Mouse (Mus musculus) large intestine, adult 2 months (tissue): ENCODE measurements around the gene Dnmt3l. TPM values are rescaled to one million over a fixed set of nuclear protein-coding genes. Genes with fewer than 3 reads are reported as not detected.

Experiments
- polyA plus RNA-seq: library from polyadenylated mRNA; depleted of rRNA; stranded (reverse); fragments of >200 nt; gene quantifications from 2 replicates; pipeline ENCODE4 v1.2.3, GENCODE M21; 2012; rRNA removed

The Dnmt3l gene
- polyA plus RNA-seq, 1 experiment: 1.1 TPM

Other genes with a start within 250 kb of the Dnmt3l start
- gene Gm9639, start 246.9 kb upstream of the Dnmt3l start, polyA plus RNA-seq: not detected in 2 replicates
- not detected in 2 replicates for gene Gm19668, start 242.8 kb upstream of the Dnmt3l start, polyA plus RNA-seq
- not detected in 2 replicates for gene Gm9507, start 230.1 kb upstream of the Dnmt3l start, polyA plus RNA-seq
- not detected in 2 replicates for gene Gm2696, start 227.3 kb upstream of the Dnmt3l start, polyA plus RNA-seq
- gene Krtap10-4, start 214.9 kb upstream of the Dnmt3l start, polyA plus RNA-seq: not detected in 2 replicates
- not detected in 2 replicates for gene Krtap10-10, start 206.0 kb upstream of the Dnmt3l start, polyA plus RNA-seq
- gene Gm36176, start 195.1 kb upstream of the Dnmt3l start, polyA plus RNA-seq: not detected in 2 replicates
- not detected in 2 replicates for gene Gm10318, start 189.1 kb upstream of the Dnmt3l start, polyA plus RNA-seq
- gene Gm3285, start 180.0 kb upstream of the Dnmt3l start, polyA plus RNA-seq: not detected in 2 replicates
- 6.4 and 6.8 TPM in 2 replicates for gene Lrrc3, start 139.4 kb upstream of the Dnmt3l start, polyA plus RNA-seq
- 2.4 and 4.4 TPM in 2 replicates for gene Trpm2, start 71.4 kb upstream of the Dnmt3l start, polyA plus RNA-seq
- gene 1810043G02Rik, start 63.4 kb upstream of the Dnmt3l start, polyA plus RNA-seq: 10.4 and 13.1 TPM in 2 replicates
- 29.8 and 41.2 TPM in 2 replicates for gene Pfkl, start 31.9 kb upstream of the Dnmt3l start, polyA plus RNA-seq
- gene Aire, start 1.7 kb downstream of the Dnmt3l start, polyA plus RNA-seq: 0.34 and 0.53 TPM in 2 replicates
- 12.1 and 16.2 TPM in 2 replicates for gene Icosl, start 27.4 kb downstream of the Dnmt3l start, polyA plus RNA-seq
- 51.9 and 61.5 TPM in 2 replicates for gene D10Jhu81e, start 127.8 kb downstream of the Dnmt3l start, polyA plus RNA-seq
- 7.9 and 9.2 TPM in 2 replicates for gene Pwp2, start 143.2 kb downstream of the Dnmt3l start, polyA plus RNA-seq
- 53.6 and 84.4 TPM in 2 replicates for gene Trappc10, start 202.7 kb downstream of the Dnmt3l start, polyA plus RNA-seq